Mouse (Mus musculus) regulatory T cell (primary cell): ENCODE measurements around the gene App.

Experiments
- in situ Hi-C: fragments of 300-600 bp; cut with MboI, MseI; formaldehyde crosslinking; loops from one replicate; pipeline ENCODE4 v1.15.1; 2025; ENCODE audit warnings: high pct_unique_total_duplicates

The App gene

DNA sequence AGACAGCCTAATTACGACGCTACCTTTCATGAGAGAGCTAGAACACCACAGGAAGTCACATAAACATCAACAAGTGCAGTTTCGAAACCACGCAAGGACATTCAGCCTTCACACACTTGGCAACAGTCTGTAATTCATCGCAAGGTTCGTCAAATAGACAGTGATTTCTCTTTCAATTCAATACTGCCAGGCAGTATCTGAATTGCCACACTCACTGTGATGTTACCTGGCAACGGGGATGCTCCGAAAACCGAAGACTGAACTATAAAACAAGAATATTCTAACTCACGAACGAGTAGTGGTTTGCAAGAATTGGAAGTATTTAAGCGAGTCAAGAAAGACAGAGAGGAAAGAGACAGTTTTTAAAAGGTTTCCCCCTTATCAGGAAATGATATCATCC is 142.8 kb downstream of the App start:
- in situ Hi-C loops, result no loop called here

DNA sequence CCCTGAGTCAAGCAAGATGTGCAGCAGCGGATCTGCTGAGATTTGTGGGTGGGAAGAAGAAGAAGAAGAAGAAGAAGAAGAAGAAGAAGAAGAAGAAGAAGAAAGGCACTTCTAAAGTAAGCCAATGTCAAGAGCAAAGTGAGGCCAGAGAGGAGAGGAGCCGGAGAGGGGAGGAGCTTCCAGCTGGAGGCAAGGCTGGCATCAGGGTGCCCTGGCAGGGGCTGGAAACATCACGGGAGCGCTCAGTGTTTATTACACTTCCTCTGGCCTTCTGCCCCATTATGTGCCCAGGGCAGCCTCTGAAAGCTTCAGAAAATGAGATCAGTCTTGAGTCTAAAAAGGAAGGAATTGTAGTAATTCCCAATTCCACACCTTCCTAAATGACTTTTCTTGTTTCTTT is 145.2 kb downstream of the App start:
- in situ Hi-C loops, result no loop called here

DNA sequence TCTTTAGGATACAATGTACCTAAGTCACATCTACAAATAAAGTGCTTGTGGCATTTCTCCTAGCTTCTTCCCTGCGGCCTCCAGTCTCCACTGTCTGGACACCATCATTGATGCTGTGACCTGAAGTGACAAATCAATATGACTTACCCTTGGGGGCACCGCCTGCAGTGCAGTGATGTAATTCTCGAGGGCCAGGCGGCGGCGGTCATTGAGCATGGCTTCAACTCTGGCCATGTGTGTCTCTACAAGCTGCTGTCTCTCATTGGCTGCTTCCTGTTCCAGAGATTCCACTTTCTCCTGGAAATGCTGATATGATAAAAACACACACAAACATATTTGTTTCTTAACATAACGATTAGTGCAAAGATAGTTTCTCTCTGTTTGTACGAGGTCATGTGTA is 148.9 kb downstream of the App start:
- in situ Hi-C loops, result no loop called here

DNA sequence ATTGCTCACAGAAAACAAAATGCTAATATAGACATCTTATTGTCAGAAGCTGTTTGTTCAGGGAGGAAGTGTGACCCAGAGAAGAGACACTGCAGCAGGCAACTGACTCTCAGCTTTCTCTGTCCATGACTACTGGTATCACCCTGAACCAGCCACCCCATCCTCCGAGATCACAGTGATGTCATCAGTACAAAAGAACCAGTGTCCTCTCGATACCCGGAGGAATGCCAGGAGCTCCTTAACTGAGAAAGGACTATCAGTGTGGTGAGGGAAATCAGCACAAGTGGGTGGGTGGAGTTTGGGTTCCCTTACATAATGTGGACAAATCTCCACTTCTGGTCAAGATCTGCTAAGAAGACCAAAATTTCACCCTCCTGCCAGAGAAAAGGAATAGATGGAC is 150.5 kb downstream of the App start:
- in situ Hi-C loops, result no loop called here

DNA sequence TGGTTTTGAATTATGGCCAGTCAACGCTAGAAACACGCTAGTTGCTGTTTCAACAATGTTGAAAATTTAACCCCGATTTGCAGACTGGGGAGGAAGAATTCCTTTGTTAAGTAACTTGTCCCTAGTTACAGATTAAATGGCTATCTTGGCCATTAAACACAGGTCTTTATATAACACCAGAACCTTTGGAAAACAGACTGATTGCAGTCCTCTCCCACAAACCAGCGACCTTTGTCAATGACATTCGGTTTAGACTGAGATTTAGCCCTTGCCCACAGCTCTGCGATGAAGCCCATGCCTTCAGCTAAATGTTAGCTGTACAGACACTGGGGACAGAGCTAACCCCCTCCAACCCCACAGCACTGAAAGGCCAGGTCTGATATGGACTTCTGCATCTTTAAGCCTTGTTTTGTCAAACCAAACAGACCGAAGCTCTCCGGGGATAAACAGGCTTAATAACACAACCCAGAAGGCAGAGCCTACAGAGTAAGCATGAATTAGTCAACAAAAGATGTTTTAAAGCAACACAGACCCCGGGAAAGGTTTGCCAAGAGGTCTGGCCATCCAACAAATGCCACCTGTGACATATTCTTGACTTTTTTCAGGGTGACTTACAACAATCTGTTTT is 152.8 kb downstream of the App start:
- in situ Hi-C loops, result no loop called here

DNA sequence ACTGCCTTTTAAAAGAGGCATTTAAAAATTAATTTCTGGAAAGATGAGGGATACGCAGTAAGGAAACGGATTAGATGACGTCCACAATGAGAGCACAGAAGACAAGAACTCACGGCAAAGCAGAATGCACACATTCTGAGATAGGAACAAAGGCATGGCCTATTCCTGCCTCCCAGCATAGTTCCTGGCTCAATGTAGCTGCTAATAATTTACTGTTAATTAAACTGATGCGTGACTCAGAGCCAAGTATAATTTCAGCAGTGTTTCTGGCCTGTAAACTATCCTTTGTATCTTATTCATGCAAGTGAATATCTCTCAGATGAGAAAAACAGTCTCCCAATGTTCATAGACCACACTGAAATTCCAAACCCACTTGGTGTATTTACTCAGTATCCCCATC is 154.3 kb downstream of the App start:
- in situ Hi-C loops, result no loop called here

DNA sequence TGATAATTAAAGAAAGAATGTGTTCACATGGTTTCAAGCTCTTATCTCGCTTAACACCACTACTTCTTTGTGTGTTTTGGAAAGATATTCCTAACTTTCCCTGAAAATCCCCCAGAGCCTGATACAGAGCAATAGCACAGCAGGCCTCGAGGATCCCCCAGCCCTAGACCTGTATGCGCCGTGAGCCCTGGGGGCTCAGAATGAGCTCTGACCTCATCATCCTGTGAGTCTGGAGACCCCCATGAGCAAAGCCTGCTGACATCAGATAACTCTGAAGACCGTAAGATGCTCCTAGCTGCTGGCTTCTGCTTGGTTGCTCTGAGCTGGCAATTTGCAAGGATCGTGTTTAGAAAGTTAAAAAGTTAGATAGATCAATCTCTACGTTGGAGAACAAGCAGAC is 155.7 kb downstream of the App start:
- in situ Hi-C loops, result no loop called here

DNA sequence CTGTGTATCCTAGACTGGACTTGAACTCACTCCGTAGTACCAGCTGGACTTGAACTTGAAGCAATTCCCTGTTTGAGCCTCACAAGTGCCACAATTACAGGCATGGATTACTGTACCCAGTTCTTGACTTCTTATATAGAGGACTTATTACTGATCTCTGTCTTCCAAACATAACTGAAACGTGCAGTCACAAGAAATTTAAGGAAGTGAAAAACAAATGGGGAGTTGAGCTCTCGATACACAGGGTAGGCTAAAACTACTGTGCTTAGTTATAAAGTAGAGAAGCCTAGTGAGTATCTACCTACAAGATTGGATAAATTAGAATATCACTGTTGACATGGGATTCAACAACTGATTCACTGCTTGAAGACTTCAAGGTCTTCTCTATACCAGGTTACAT is 160.9 kb downstream of the App start:
- in situ Hi-C loops, result no loop called here

DNA sequence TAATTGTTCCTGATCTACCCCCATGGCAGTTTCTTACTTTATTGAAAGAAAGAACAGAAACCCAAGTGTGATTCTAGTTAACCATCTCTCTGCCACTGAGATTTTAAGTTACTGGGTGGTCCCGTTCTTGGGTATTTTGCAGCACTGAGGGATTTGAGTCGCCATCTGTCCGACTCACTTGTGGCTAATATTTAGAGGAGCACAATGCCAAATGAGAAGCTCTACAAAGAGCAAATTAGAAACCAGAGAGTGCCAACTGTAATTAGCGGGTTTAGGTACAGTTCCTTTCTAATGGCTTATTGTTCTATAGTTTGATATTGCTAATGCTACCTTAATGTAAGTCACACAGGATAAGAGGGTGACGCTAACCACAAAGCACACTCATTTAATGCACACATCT is 161.4 kb downstream of the App start:
- in situ Hi-C loops, result no loop called here

DNA sequence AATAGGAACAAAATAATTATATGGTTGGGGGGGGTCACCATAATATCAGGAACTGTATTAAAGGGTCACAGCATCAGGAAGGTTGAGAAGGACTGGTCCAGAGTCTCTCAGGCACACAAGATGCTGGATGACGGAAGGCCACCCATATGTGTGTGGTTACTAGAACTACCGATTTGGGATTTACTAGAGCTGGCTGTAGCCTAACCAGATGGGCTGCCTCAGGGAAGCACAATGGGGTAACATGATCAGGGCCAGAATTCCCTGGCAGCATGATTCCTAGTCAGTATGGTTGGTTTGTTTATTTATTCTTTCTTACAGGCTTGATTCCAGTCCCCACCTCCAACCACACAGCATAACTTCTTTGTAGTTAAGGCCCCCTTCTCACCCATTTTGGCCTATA is 162.9 kb downstream of the App start:
- in situ Hi-C loops, result no loop called here

DNA sequence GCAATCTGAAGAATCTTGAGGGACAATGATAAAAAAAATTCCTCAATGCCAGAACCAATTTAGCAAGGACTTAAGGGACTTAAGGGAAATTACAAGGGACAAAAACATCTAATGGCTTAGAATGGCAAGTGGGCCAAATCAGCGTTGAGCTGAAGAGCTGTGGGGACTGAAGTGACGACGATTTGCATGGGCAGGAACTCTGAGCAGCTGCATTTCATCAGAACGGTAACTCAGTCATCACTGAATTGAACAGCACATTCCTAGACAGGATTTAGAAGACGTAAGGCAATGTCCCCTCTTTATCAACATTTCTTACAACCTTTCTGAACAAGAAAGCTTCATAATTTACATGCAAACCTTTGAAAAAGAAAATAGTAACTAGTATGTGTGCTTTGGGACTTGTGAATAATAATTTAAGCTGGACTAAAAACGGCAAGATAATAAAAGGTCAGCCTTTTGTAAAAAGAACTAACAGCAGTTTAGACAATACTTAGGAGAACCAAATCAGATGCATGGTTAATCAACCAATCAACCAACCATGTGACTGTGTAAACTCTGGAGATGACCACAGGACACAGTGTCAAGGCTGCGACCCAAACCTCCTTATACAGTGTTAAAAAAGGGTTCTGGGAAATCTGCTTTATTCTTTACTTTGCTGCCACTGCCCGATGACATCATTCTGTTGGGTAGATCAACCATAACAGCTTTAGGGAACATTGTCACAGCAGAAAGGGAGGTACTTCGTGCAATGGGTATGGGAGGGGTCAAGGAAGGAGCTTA is 164.5 kb downstream of the App start:
- in situ Hi-C loops, result no loop called here

DNA sequence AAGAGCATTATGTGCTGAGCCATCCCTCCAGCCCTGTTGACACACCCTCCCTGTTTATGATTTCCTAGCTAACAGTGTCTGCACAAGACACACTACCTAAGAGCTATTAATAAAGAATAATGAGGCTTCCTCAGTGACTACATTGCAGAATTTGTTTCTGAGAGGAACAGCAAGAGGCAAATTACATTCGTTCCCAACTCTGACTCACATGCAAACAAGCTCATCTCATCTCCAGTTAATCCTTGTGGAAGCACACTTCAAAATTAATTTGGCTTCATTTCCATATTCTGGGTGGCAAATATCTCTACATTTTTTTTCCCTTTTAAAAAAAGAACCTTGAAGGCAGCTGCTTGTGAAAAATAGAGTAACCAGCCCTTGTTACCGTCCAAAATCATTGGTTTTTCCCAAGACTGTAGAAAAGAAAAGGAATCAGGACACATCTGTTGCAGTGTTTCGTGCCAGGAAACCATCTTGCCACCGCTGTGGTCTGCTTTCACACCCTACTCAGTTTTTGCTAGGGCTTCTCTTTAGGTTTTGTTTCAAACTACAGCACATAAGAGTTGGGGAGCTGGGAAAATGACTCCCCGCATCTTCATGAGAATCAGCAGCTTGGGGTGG is 171.5 kb downstream of the App start:
- in situ Hi-C loops, result no loop called here

DNA sequence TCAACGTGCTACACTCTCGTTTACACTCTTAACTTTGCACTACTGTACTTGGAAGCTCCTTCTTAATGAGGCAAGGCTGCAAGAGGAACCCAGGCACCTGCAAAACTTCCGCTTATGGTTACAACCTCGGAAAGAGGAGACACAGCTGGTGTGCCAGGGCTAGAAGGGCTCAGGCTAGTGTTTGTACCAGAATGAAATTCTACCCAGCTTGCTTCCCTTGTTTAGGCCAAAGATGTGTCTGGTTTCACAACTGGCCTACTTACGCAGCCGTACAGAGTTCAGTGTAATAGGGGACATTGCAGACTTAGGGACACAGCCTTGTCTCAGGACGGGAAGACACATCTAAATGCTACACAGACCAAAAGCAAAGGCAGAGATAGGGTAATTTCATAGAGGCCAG is 173.3 kb downstream of the App start:
- in situ Hi-C loops, result no loop called here

DNA sequence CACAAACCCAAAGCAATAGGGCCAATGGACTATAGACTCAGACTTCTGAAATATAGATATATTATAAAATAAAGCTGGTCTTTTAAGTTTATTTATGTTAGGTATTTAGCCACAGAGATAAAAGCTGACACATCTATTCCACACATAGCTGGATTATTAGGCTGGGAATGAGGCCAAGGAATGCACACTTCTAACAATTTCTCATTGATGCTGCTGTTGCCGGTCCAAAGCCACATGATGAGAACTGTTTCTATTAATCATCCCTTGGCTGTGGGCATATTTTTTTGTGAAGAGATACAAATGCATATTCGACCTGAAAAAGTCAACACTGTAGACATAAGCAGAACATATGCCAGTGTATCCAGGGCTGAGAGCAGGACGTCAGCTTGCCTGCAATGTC is 176.0 kb downstream of the App start:
- in situ Hi-C loops, result no loop called here

DNA sequence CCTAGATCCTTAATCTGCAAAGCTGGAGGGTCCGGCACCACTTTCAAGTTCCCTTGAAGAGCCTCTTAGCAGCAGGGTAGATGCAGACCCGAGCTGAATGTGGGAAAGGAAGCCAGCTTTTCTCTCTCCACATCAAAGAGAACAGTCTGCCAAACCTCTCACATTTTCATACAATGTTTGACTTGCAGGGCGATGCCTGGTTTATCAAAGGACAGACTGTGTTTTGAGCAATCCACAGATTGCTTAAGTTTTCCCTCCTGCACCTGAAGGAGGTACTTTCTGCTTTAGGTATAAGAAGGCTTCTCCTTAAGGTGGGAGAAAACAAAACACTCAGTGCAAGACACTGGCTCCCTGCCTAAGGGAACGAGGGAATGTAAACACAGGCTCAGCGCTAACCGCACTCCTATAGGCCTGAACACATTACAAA is 178.1 kb downstream of the App start:
- in situ Hi-C loops, result no loop called here

DNA sequence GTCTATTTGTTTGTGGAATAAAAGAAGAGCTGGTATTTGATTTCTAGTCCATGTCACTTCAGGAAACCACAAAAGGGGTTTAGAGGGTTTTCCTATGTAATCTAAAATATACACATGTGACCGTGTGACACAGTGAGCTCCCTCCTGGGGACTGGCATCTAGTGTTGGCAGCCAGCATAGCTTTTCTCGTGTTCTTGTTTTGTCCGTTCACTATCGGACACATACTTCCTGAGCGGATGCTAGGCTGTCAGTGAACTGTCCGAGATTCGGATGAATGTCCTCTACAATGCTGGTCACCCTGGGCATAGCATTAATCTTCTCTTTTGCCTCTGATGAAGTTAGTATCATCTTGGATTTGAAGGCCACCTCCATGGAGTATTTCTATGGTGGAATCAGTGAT is 180.7 kb downstream of the App start:
- in situ Hi-C loops, result no loop called here

DNA sequence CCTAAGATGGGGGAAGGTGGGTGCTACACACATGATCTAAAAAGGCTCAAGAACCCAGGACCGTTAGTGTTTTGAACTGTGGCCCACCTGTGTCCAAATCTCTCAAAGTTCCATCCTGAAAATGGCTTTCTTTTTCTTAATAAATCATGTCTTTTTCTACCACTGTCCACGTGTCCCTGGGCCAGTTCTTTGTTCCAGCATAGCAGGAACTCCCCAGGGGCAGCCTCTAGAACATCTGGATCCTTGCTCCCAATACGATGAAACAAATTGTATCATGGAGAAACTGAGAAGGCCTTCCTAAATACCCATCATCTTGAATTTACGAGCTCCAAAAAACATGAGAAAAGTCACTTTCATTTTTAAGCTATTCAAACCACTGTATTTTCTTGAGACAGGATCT is 182.6 kb downstream of the App start:
- in situ Hi-C loops, result no loop called here

DNA sequence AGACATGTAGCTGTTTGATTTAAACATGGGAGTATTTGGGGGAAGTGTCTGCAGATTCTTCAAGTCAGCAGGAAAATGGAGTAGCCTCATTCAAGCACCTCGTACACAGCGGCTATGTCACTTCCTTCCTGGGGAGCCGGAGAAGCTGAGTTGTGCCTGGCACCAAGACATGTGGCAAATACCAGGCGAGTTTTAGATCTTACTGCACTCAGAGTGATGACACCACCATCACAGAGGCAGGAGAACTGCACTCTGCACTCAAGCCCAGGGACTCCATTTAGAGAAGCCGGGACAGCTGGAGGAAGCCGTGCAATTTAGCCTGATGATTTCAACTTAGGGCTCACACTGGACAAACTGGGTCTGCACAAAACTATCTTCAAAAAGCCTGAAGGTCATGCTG is 183.6 kb downstream of the App start:
- in situ Hi-C loops, result no loop called here

DNA sequence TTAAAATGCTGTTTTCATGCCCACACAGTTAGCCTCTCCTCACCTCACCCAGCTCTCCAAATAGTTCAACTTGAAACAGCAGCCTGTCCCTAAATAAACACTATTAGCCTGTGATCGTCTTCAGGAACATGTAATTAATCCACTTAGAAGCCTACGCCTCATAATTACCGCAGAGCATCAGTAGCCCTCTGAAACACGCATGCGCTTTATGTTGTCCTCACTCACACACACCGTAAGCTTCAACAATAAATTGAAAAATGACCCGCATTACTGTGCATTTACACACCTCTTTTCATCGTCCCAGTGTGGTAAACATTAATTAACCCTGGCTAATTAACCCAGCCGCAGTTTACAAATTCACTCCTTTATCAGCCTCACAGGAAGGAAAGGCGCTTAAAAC is 184.1 kb downstream of the App start:
- in situ Hi-C loops, result no loop called here

DNA sequence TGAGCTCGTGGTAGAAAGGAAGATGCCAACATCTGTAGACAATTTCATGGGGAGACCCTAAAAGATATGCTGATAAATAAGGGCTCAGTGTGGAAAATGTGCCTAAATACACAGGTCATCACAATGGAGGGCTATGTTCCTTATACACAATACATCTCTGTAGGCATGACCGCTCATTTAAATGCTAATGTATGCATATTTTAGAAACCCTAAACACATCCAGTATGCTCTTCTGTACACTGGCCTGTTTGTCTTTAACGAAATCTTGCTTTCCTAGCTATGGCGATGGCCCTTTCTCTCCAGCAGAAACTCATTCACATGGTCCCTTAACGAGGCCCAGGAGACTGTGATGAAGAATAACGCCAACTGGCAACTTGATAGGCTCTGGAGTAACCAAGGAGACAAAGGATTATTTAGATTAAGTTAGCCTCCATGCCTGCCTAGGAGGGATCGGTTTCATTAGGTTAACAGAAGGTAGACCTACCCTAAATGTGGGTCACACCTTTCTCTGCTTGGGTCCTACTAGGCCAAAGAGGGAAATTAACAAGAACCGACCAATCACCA is 185.8 kb downstream of the App start:
- in situ Hi-C loops, result no loop called here

DNA sequence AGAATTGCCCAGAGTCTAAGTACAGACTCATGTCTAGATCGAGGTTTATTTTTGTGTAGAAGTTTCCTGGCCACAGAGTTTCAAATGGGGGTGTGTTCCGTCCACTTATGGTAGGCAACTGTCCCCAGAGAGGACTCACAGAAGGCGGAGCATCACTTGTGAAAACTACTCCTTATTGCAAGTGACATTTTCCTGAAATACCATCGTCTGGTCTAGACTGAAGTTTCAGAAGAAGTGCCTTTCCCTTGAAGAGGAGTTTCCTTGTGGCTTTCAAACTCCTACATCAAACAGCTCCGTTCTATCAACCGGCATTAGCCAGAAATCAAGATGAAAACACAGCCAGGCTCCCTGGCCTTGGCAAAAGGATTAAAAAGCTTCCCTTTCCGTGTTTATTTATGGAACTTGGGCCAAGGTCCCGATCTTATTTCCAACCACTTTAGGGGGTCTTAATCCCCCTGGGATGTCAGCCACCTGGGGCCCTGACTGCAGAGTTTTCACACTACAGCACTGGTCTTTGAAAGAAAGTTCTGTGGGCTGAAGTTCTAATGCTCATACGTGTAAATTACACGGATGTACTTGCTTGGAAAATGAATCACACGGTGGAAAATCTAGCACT is 187.4 kb downstream of the App start:
- in situ Hi-C loops, result no loop called here

DNA sequence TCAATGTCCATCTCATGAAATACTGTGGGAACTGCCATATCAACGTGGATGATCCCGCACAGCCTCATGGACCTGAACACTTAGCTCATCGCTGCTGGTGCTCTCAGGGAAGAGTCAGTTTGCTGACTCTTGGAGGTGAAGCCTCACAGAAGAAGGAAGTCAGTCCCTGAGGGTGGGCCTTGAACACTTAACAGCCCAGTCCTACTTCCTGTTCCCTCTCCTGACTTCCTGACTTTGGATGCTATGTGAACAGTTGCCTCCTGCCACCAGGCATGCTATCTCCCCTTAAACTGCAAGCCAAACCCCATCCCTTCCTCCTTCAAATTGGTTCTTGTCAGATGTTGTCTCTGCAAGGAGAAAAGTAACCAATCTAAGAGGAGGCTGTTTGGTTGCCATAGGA is 188.2 kb downstream of the App start:
- in situ Hi-C loops, result no loop called here

DNA sequence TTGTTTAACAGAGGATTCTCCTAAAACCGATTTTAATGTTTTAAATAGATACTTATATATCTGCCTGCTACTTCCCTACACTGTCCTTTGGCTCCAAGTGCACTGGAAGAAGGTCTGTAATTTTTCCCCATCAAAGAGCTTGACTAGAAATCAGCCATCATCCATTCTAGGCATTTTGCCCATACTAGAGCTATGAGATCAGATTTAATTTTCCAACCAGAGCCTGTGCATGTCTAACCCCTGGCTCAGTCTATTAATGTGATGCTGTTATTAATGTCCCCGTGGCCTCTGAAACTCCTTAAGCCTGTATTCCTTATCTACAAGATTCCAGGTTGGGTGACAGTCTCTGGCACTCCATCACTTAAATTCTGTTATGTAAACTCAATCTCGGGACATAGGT is 190.1 kb downstream of the App start:
- in situ Hi-C loops, result no loop called here
